In the genomic region with DNA sequence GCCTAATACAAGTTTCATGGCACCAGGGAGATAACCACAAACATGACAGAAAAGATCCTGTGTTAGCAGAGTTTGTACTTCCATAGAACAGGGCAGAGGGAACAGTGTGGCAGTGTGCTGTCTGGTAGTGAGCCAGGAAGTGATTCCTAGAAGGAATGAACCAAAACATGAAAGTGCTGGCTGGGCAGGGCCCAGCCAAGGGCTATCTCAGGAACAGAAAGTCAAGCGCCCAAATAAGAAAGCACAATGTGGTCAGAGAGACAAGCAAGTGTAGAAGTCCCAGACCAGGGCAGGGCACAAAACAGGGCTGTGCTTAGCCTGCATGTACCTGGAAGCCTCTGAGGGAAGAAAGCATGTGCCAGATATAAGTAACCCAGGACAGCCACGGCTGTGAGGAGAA, we compare ENCODE assay signal across 19 mouse cellular contexts. TPM values are rescaled to one million over a fixed set of nuclear protein-coding genes. Genes with fewer than 3 reads are reported as not detected.
A peak's percentile ranks its signal among the peaks of the same experiment; 100 is the strongest.
DNase-seq lines count a peak whose midpoint lies in the region; ATAC-seq and TF ChIP-seq lines count a peak whose summit lies in the region.
"Had no signal": no experiment of that assay in that cellular context is flagged by ENCODE, and none has a peak within 500 bp of the region (broad histone marks: within the 10 kb centered on the region; RNA-seq: fewer than 3 reads in every experiment).

No protein-coding gene starts in this region.

- ATAC-seq in kidney, postnatal 0 days (replicated peaks; ENCODE audit: low FRiP score, low read depth), result no peak
- ATAC-seq: forebrain, embryonic 15.5 days had no signal

- no peak overlapping the region for H3K4me2 ChIP-seq in kidney, postnatal 0 days (ENCODE audit: low read length)
- H3K4me2 ChIP-seq: embryonic facial prominence, embryonic 12.5 days; forebrain, embryonic 15.5 days; hindbrain, embryonic 13.5 days had no signal

- no peaks in the 10 kb centered on the region for H3K9me3 ChIP-seq in kidney, postnatal 0 days (replicated peaks; ENCODE audit: low read length)
- H3K9me3 ChIP-seq: embryonic facial prominence, embryonic 12.5 days; forebrain, embryonic 15.5 days; heart, embryonic 10.5 days; hindbrain, embryonic 13.5 days had no signal

- no peak overlapping the region for H3K9ac ChIP-seq in kidney, postnatal 0 days (ENCODE audit: low read depth, low read length)
- H3K9ac ChIP-seq: embryonic facial prominence, embryonic 12.5 days; forebrain, embryonic 15.5 days; hindbrain, embryonic 13.5 days had no signal

- H3K4me1 ChIP-seq in kidney, postnatal 0 days (replicated peaks; ENCODE audit: insufficient read depth, low read length), result peaks cover 4% of the 10 kb centered on the region; the same call in 1 of the 2 replicates
- H3K4me1 ChIP-seq: embryonic facial prominence, embryonic 12.5 days; forebrain, embryonic 15.5 days; heart, embryonic 10.5 days; hindbrain, embryonic 13.5 days had no signal

- H3K36me3 ChIP-seq in kidney, postnatal 0 days (ENCODE audit: insufficient read depth, low read length), result no peaks in the 10 kb centered on the region
- H3K36me3 ChIP-seq: embryonic facial prominence, embryonic 12.5 days; forebrain, embryonic 15.5 days; heart, embryonic 10.5 days had no signal

- no peak for TF ChIP-seq CTCF in kidney, postnatal 0 days (IDR thresholded peaks at IDR 0.05; ENCODE audit: low read depth)

- no peak overlapping the region for H3K4me3 ChIP-seq in kidney, postnatal 0 days (replicated peaks; ENCODE audit: low read depth, low read length)
- H3K4me3 ChIP-seq: embryonic facial prominence, embryonic 12.5 days; forebrain, embryonic 15.5 days; heart, embryonic 10.5 days; hindbrain, embryonic 13.5 days had no signal

- H3K27me3 ChIP-seq in kidney, postnatal 0 days (ENCODE audit: insufficient read depth, low read length), result no peaks in the 10 kb centered on the region
- H3K27me3 ChIP-seq: CH12.LX; embryonic facial prominence, embryonic 12.5 days; forebrain, embryonic 15.5 days; hindbrain, embryonic 13.5 days had no signal

- DNase-seq in kidney, adult 18-20 months, result peak; percentile 56
- no peak for DNase-seq in kidney, postnatal 10 days
- peak; percentile 42 for DNase-seq in adipocyte (ENCODE audit: low spot score)
- DNase-seq in kidney, adult 9 months, result peak; percentile 63
- no peak for DNase-seq in kidney, postnatal 0 days (ENCODE audit: low spot score)
- DNase-seq in ovary, postnatal 36 days (ENCODE audit: low spot score), result no peak
- no peak for DNase-seq in right cerebral cortex, postnatal 25 days
- DNase-seq: adrenal gland, adult 8-10 months; cerebellum, adult 11-12 months; cerebellum, adult 9-10 months; cerebellum, postnatal 25 days; heart, adult 18-20 months; heart, postnatal 10 days; heart, postnatal 4 days had no signal

- 80% methylated on average over 2 of the region's 2 CpGs for WGBS in kidney, postnatal 0 days

- H3K27ac ChIP-seq in kidney, postnatal 0 days, result peak overlapping the region; percentile 57
- H3K27ac ChIP-seq: embryonic facial prominence, embryonic 12.5 days; forebrain, embryonic 15.5 days; heart, embryonic 10.5 days; hindbrain, embryonic 13.5 days had no signal

RNA-seq across cellular contexts. Expression of gene Fam13a, which starts 35.6 kb away (rescaled TPM):
- polyA plus RNA-seq in kidney, postnatal 0 days (2015; fragmentation: Nextera tagmentation; extraction: Ambion mirVana), result 13.5 and 15.9 TPM in 2 replicates

Comparison
In these comparisons a context has a peak if more than half of its experiments do, and no peak if none do; other contexts are left out.
1. DNase-seq: peak in kidney, adult 18-20 months (single experiment), adipocyte (single experiment) and kidney, adult 9 months (single experiment); none in kidney, postnatal 10 days (single experiment), kidney, postnatal 0 days (single experiment), ovary, postnatal 36 days (single experiment) and right cerebral cortex, postnatal 25 days (single experiment).